Mouse (Mus musculus): ENCODE measurements around the gene Cmtm4.

The Cmtm4 gene

DNA sequence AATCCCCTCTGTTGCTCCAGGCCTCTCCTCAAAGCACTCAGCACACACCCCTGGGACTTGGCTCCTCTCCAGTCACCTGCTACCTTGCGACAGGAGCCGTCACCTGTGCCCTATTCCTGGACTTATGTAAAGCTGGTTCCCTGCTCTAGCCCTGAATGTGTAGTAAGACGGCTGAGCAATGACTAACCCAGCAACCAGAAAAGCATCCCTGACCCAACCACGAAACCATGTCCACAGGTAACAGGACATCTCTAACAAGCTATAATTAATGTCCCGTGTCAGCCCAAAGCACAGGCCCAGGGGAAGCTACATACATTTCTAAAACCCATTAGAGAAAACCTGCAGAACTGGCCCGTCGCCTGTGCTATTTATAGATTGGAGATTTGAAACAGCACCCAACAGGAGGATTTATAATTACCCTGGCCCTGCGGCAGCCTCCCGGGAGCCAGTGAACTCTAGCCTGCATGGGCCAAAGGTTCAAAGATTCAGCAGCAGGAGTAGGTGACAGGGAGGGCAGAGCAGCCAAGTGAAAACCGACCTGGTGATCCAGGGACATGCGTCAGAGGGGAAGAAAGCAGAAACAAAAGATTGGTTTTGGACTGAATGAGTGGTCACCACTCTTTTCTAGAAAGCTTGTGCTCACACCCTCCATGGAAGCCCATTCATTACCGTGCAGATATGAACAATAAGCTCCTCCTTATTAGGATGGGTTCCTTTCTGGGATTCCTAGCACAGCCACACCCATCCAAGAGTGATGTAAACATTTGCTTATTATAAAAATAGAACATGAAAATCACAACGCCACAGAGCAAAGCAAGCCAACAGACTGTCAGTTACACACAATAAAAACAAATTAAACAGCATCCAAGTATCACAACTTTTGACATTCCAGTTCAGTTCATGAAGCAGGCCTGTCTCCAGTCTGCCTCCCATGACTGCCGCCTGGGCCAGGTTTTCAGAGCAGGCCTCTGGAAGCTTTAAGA is 20.5 kb downstream of the Cmtm4 start:
- DNase-seq (ENCODE audit: low read depth, low spot score) = no peak

DNA sequence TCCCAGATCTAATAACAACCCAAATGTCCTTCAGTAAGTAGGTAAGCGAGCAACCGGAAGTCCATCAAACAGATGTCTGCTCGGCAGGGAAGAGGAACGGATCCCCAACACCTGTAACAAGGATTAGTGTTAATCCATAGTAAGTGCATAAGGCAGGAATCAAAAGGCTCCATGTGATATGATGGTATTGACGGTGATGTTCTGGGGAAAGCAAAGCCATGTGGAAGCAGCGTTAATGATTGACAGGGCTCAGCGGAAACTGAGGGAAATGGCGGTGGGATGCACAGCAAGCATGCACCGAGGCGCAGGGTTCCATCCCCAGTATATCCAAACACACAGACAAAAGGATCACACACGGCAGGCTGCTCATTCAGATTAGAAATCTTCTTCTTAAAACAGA is 21.3 kb downstream of the Cmtm4 start:
- DNase-seq (ENCODE audit: low read depth, low spot score) = no peak

DNA sequence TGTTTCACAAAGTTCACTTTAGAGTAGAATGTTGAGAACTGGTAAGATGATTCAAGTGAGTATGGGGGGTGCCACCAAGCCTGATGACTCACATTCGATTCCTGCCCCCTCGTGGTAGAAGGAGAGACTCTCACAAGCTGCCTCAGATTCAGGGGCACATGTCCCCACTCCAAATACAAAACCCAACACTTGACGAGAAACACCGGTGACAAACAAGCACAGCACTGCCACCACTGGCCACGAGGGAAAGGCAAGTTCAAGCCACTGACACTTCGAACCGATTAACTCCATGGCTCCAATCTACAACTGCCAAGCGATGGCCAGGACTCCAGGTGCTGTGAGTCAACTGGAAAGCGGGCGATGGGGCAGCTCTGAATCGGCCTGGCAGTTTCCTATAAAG is 21.8 kb downstream of the Cmtm4 start:
- DNase-seq (ENCODE audit: low read depth, low spot score) = no peak

DNA sequence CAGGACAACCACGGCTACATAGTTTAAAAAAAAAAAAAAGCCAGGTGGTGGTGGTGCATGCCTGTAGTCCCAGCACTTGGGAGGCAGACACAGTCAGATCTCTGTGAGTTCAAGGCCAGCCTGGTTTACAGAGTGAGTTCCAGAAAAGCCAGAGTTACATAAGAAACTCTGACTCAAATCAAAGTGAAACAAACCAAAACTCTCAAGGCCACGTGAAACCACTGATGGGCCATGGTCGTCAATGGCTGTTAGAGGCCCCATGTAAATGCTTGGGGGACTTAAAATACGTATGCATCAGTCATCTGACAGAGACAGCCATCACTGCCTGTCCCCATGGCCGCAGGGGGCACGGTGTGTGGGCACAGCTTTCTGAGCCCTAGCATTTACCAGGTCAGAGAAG is 24.5 kb downstream of the Cmtm4 start:
- DNase-seq (ENCODE audit: low read depth, low spot score) = no peak

DNA sequence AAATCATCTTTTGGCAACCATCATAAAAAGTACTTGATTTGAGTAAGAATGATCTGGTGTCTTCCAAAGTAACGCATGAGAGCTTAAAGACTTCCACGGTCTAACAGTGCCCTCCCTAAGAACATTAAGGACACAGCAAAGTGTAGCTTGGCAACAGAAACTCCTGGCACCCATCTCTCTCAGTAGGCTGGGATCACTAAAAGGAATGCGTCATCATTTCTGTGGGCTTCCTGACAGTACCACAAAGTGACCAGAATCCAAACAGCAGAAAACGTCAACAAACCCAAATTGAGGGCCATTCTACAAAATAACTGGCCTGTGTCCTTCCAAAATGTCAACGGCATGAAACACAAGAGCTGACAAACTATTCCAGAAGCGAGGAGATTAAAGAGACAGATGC is 25.5 kb downstream of the Cmtm4 start:
- DNase-seq (ENCODE audit: low read depth, low spot score) = no peak

DNA sequence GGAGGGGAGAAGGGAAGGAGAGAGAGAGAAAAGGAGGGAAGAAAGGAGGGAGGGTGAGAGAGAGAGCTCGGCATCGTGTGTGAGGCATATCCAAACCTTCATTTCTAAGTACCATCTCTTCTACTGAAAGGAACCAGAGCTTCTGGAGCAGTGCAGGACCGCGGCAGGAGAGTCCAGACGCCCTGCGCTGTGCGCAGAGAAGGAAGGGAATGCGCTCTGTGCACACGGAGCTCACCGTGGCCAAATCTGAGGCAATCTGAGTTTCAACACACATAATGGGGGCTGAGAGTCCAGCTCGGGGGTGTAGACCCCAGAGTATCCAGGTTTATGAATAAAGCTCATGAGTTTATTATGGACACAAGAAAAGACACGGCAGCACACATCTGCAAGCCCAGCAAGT is 26.0 kb downstream of the Cmtm4 start:
- no peak for DNase-seq (ENCODE audit: low read depth, low spot score)

DNA sequence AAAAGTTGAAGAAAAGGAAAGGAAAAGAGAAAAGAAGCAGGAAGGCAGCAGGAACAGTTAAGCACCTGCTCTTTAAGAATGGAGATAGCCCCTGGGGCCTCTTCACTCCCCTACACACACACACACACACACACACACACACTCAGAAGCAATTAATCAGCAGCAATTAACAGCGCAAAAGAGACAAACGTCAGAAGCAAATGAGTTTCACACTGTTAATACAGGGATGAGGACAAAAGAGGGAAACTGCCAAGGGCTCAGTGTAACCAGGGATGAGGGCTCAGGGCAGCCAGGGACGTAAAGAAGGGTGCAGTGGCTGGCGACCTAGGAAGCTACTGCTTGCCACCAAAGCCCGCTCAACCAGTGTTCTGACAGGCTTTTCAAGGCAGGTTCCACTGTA is 28.2 kb downstream of the Cmtm4 start:
- no peak for DNase-seq (ENCODE audit: low read depth, low spot score)

DNA sequence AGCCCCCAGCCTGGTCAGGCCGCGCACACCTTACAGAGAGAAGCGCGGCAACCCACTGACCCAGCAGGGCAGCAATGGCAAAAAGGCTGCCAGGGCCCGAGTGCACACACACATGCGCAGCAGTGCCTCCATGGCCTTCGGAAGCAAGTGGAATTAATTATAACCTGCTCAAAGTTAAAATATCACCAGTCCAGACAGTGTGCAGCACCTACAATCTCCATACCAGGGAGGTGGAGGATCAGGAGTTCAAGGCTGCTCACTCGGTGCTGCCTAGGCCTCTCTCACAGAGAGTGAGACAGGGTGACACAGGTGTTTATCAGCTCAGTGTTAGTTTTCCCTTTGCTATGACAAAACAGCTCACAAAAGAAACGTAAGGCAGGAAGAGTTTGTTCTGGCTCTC is 29.9 kb downstream of the Cmtm4 start:
- DNase-seq (ENCODE audit: low read depth, low spot score) = no peak

DNA sequence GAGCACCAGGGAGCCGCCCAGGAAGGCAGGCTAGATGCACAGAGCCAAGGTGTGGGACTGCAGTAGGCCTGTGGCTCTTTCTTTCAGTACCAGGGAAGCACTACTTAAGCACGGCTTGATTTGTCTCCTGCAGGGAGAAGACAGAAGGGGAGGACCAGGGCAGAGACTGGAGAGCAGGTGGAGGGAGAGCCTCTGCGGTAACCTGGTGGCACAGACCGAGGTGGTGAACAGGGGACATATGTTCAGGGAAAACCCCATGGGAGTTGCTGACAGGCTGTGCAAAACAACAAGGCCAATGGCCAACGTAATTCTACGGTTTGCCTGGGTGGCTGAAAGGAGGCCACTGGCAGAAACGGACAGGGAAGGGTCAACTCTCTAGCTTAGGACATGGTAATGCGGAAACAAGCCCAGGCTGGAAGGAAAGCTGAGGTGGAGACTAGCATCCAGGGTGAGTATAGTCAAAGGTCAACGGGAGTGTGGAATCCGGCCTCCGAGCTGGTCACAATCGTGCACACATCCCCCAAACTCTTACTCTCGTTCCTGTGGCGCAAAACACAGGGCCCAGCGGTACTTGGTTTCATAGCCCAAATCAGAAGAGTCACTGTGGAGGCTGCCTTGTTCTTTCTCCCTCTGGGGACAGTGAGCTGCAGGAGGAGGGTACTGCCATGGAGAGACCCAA is 35.7 kb downstream of the Cmtm4 start:
- no peak for DNase-seq (ENCODE audit: low read depth, low spot score)

DNA sequence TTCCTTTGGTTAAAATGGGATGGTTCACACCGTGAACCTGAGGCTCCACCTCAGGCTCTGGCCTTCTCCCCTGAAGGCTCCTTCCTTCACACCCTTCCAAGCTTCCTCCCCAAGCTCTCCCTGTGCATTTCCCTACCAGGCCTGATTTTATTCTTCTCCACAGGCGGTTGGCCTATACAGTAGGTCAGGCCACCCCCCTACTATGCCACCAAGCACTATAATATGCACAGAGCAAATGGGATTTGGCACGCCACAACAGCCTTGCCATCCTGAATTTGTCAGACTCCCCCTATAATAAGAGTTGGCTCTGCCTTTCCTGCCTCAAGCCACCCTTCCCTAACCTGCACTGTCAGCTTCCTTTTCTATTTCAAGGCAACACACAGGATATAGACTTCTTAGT is 37.0 kb downstream of the Cmtm4 start:
- DNase-seq (ENCODE audit: low read depth, low spot score) = no peak

DNA sequence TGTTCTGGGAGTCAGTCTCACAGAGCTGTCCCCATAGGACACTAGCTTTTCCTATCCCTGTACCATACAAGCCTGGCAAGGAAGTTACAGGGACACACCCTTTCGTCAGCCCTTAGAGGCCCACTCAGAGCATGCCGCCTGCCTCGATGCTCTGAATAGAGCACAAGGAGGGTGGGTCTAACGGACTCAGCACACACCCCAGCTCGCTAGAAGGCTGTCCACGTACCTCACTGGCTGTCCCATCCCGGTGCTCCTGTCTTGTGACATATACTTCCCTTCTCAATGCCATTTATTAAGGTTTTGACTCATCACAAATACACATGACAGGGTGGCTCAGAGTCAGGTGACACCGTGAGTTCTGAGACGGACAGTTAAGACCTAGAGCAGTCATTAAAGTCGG is 41.1 kb downstream of the Cmtm4 start:
- no peak for DNase-seq (ENCODE audit: low read depth, low spot score)

DNA sequence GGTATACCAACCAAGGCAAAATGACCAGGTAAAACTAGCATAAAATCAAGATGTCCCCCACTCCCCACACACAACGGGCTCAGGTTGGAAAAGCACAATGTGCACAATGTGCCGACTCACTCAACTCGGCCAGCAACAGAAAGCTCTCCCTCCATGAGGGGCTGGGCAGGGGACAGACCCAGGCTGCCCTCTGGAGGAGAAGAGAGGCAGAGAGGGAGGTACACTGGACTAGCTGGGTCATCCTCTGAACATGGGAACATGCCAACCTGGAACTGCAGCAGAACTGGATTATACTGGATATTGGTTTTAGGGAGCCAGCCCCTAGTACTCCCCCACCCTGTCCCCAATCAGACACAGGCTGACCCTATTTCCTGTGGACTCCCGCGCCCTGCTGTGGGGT is 42.4 kb downstream of the Cmtm4 start:
- no peak for DNase-seq (ENCODE audit: low read depth, low spot score)

DNA sequence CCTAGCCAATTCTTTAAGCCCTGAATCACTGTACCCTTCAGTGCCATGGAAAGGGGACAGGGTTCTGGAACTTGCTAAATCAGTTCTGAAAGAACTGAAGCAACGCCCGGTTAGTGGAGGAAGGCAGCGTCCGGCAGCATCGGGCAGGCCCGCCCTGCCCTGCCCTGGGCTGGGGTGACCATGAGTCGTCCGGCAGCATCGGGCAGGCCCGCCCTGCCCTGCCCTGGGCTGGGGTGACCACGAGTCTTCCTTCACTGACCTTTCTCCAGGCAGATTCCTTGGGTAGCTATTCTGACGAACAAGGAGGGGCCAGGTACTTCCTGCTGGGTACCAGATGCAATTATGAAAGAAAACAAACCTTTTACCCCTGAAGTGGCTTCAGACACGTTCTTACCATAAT is 45.6 kb downstream of the Cmtm4 start:
- no peak for DNase-seq (ENCODE audit: low read depth, low spot score)

DNA sequence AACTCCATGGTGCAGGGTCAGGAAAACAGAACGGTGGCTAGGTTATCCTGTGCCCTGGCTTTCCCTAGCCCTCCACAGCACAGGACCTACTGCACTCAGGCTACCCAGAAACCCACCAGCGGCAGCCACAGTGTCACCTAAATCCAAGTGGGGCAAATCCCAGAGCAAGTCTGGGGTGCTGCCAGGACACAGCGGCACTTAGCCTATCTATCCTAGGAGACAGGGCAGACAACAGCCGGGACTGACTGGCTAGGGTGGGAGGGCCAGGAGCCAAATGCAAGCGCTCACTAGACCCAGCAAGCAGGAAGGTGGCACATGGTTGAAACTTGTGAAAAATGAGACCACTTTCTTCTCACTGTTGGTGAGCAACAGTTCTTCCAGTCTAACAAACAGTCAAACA is 46.6 kb downstream of the Cmtm4 start:
- no peak for DNase-seq (ENCODE audit: low read depth, low spot score)

DNA sequence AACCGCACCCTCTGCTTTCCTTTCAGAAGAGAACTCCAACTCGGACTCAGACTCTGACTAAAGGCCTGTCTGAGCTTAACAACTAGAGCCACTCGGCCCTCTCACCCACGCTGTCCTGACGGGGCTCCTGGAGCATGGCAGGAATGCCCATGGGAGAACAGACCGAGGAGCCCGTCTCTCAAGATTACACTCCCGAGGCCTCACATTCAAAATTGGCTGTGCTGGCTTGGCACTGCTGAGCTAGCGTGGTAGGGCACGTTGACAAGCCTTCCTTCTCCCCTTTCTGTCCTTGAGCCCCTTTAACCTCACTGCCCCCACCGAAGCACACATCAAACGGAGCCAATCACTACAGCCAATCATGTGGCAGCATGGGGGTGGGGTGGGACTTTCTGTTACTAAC is 48.9 kb downstream of the Cmtm4 start:
- DNase-seq (ENCODE audit: low read depth, low spot score) = no peak

DNA sequence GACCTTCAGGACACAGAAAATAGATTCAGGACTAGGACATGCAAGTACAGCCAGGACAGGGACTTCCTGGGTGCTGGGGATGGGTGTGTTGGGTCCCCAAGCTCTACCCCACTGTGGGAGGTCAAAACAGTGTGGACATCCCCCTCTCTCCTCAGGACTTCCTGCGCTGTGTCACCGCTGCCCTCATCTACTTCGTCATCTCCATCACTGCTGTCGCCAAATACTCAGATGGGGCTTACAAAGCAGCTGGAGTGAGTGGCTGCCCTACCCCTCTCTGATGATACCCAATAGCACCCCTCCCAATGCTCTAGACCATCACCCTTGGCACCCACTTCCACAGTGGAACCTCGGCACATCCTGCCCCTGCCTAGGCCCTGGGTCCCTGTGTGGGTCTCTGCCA is 51.0 kb downstream of the Cmtm4 start:
- DNase-seq (ENCODE audit: low read depth, low spot score) = no peak

DNA sequence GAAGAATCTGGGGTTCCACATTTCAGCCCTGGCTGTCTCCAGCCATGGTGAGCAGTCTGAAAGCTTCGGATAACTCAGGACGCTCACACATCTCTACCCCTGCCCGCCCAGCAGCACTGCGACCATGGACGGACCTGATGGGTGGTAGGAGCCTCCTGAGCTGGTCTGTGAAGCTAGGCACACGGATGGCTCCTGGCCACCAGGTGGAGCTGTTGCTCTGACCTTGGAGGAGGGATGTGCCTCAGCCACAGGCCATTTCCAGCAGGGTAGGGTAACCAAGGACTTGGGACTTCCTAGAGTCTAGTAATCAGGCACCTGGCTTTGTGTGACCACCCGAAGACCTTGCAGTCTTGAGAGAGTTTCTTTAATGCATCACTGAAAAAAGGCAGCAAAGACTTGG is 51.6 kb downstream of the Cmtm4 start:
- peak; percentile 80 for DNase-seq (ENCODE audit: low read depth, low spot score)

DNA sequence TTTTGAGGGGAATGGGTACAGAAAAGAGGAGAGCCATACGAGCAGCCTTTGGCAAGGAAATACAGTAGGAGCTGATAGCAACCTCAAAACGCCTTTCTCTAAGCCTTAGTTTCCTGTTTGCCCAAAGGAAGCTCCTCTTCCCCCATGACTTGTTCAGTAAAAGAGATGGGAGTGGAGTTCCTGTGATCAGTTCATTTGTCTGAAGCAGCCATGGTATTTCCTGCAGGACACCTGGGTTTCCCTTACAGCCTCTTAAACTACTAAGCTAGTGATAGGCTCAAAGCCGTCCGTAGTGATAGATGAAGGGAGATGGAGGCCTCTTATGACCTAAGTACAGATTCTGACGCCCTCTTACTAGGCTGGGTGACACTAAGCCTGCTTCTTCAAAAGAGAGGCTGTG is 53.2 kb downstream of the Cmtm4 start:
- DNase-seq (ENCODE audit: low read depth, low spot score) = no peak

DNA sequence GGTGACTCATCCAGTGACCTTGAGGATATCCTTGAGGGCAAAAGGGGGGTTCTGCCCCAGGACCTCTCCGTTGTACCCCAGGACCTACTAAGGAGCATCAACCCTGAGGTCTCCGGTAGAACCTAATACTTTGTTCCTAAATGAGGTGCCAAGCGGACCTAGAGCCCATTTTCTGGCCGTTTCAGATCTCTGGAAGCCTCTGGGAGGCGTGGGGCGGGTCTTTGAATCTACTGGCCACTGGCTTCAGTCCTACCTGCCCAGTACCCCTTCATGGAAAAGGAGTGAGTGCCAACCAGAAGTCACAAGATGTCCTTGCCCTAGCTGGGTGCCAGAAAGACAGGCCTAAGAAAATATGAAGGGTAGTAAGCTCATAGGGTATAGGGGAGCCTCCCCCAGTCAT is 53.9 kb downstream of the Cmtm4 start:
- DNase-seq (ENCODE audit: low read depth, low spot score) = no peak

DNA sequence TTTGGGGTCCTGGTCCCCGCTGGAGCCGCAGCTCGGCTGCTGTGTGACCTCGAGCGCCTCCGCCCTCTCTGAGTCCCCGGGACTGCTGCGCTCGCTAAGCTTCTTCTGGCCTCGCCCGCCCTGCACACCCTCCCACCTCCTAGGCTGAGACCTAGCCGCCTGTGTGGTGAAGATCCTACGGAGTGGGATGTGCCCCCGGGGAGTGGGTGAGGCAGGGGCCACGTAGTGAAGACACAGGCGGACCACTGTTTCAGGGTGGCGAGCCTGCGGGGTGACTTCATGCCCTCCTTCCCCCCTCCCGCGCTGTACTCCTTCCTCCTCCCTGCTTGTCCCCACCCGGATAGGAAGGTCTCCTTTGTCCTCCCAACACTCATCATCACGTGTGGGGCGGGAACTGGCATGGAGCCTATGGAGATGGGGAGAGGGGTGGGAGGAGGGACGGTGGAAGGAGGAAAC is 54.5 kb downstream of the Cmtm4 start:
- peak; percentile 33 for DNase-seq (ENCODE audit: low read depth, low spot score)

DNA sequence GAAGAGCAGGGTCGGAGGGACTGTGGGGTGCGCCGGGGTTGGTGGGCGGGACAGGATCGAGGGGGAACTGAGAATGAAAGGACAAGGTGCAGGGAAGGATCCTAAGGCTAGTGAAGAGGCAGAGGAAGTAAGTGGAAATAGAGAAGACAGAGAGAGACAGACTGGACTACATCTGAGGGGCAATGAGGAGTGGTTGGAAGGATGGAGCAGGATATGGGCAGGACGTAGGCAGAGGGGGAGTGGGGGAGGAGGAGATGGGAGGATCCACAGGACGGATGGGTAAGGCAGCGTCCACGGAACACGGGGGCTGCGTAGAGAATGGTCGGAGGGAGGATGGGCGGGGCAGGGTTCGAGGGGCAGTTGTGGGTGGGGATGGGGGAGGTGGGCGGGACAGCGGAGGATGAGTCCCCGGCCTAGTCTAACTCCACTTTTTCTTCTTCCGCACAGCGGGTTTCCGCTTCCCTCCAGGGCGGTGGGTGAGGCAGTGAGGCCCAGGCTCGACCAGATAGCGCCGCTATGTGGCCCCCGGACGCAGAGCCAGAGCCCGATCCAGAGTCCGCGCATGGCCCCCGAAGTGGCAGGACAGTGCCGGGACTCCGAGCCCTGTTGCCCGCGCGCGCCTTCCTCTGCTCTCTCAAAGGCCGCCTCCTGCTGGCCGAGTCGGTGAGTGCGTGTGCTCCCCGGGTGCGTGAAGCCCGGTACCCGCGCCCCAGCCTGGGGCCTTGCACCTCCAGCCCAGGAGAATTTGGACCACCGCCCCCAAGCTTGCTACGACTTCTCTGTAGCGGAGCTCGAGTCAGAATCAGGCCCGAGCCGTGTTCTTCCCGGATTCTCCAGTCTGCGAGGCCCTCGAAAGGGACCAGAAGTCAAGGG is 55.1 kb downstream of the Cmtm4 start:
- DNase-seq (ENCODE audit: low read depth, low spot score) = peak; percentile 80

DNA sequence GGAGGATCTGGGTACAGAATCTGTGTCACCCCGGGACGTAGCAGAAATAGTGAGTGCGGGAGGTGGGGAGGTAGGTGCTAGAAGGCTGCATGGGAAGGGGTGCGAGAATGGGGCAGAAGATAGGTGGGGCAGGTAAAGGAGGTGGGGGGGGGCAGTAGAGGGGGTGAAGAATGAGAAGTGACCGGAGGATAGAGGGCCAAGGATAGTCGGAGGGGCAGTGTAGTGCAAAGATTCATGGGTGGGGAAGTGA is 55.7 kb downstream of the Cmtm4 start:
- no peak for DNase-seq (ENCODE audit: low read depth, low spot score)
